Mouse (Mus musculus): ENCODE measurements at regions not wholly inside any gene's neighbourhood (a gene's known extent, or its start where the extent isn't known, plus 50 kb on each side); places are given as distances from the start of the nearest gene placed in this dataset.

- TF ChIP-seq CTCF (IDR thresholded peaks at IDR 0.05; ENCODE audit: extremely low read depth, insufficient read depth, low read length), result no peak
- no peak for TF ChIP-seq POLR2A (IDR thresholded peaks at IDR 0.05; ENCODE audit: extremely low read depth, insufficient read depth, low read length)
Measured at GRCm38 (mm10) chr2:75034708-75035107, 209.1 kb downstream of the Mtx2 start.
